Mouse (Mus musculus) lung, adult 2 months (tissue): ENCODE data around the gene Adgrg6.

Source experiments
- CTCF ChIP-seq: fragments of 200-500 bp; IDR thresholded peaks from 2 replicates; pipeline ENCODE4 v1.5.1; 2011; ENCODE audit warnings: mild to moderate bottlenecking, low read length, control low read depth; ENCODE audit not compliant: insufficient read depth
- POLR2A ChIP-seq: fragments of 200-500 bp; IDR thresholded peaks from 2 replicates; pipeline ENCODE4 v1.6.1; 2011; ENCODE audit warnings: low read depth, mild to moderate bottlenecking, control low read depth, low read length, borderline replicate concordance; ENCODE audit errors: extremely low read depth

GRCm38 (mm10) chr10:14468623-14469022, 76.8 kb downstream of the Adgrg6 start:
- TF ChIP-seq CTCF (no peak), POLR2A (no peak)
